Mouse (Mus musculus) testis, postnatal 10 days (tissue): ENCODE results near the gene Prkcz.
A peak's percentile ranks its signal among the peaks of the same experiment; 100 is the strongest.
"Not testable (repeated sequence)": the region's sequence is repeated elsewhere in the genome, so short reads cannot be mapped to it uniquely, and the experiment has no call there.

Experiments used
- DNase-seq: peaks from one replicate; pipeline ENCODE4 v3.0.0; 2021; ENCODE audit warnings: low spot score

Gene Prkcz

GRCm38 (mm10) chr4:155359560-155360464 lies 1.3 kb downstream of the Prkcz start:
- DNase-seq = no peak

DNA sequence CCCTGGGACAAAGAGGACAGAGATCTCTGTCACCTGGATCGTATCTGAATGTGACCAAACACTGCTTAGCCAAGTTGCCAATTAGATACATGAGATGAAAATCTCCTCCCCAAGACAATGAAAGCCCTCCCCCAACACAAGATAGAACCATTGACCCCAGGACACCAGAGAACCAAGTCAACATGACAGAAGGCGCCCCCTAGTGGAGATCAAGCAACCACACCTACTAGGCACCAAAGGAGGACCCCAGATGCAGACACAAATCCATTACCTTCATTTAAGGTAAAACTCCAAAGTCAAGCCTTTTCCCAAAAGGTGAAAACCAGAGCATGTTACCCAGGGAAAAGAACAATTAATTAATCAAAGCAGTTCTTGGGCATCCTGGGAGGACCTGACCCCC lies 3.6 kb downstream of the Prkcz start:
- DNase-seq = no peak

DNA sequence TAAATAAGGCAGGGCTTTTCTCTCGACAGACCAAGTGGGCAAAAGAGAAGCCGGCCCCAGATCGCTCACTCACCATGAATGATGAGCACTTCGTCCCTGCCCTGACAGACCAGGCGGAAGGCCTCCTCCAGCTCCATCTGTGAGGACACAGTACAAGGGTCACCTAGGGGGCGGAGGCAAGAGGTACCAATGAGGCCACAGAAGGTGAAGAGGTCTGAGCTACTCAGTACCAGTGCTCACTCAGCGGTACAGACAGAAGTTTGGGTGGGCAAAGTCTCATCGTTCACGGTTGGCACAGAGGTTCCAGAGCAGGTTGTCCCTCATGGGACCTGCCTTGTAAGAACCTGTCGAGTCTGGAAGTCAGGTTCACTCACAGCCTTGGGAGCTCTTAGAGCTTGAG lies 4.8 kb downstream of the Prkcz start:
- DNase-seq = no peak

DNA sequence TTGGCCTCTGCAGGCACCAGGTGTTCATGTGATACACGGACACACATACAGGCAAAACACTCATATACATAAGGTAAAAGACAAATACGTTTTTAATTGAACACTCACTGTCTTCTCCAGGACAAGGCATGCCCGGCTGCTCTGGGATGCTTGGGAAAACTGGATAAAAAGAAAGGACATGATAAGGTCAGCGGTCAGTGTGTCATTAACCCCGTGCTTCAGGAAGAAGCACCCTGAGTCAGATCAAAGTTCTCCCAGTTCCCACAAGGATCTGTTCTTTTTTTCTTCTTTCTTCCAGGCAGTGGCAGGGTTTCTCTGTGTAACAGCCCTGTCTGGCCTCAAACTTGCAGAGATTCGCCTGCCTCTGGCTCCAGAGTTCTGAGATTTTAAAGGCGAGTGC lies 6.6 kb downstream of the Prkcz start:
- no peak for DNase-seq

DNA sequence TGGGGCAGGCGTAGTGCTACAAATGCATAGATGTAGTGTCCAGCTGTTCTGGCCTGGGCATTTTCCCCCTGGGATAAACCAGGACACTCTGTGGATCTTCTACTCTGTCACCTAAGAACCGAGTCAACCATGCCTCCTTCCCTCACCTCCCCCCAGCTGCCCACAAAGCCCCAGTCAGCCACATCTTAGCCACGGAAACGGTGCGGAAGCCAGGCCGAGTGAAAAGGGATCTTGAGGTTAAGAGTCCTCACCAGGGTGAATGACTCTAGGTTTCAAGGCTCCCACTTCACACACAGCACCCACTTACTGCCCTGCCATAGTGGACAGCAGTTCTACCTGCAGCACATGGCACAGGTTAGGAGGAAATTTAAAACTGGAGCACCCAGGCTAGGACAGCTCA lies 7.1 kb downstream of the Prkcz start:
- no peak for DNase-seq

GRCm38 (mm10) chr4:155352581-155352980 lies 8.6 kb downstream of the Prkcz start:
- DNase-seq = no peak

- DNase-seq = no peak
Observed at GRCm38 (mm10) chr4:155346350-155346749, 14.8 kb downstream of the Prkcz start.

DNA sequence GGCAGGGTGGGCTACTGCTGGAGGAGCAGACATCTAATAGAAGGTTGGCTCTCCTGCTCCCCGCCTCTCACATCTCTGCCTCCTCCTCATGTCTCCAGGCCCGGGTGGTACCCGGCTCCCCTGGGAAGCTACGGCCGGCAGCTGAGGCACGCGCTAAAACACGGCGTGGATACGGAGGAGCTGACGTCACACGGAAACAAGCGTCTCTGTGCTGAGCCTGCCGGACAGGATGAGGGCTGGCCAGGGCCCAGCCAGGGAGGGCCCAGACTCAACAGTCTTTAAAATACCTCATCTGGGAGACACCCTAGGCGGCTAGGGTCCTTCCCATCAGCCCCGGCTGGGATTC lies 15.6 kb downstream of the Prkcz start:
- DNase-seq = peak; percentile 50

- DNase-seq = no peak
Observed at GRCm38 (mm10) chr4:155344716-155345607, 16.2 kb downstream of the Prkcz start.

DNA sequence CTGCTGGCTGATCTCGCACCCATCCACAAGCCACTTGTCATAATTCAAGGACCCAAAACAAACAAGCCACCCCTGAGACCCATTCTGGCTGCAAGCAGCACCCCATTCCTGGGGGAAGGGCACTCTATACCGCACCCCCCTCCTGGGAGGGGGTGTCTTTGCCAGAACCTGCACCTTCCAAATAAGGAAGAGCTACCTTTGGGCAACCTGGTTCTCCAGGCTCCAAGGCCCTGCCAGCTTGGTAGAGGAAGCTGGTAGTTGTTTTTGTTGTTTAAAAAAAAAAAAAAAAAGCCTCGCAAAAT lies 16.9 kb downstream of the Prkcz start:
- DNase-seq = no peak

- no peak for DNase-seq
Observed at GRCm38 (mm10) chr4:155343415-155344298, 17.5 kb downstream of the Prkcz start.

DNA sequence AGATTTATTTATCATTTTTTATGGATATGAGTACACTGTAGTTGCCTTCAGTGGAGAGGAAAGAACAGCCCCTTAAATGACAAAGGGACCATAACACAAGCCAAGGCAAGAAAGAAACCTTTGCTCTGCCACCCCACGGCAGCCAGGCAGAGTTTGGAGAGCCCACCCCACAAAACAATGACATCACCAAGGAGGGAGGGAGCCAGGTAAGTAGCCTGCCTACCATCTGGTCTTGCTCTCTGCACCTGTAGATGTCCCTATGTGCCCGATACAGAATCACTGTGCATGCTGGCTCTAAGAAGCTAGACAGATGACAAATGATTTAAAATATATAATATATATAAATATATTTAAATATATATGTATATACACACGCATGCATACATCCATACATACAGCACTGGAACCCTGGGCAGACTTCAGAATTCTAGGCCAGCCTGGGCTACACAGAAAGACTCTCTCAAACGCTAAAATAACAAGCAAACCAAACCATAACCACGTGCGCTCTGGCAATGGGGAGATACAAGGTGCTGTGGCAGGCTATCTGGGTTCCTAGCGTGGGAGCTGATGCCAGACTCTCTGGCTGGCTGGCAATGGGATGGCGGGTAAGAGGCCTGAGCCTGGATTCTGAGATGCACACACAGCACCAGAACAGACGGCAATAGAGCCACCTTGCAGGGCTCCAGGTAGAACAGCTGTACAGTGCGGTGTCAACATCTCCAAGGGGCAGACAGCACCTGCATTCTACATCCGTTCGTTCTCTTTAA lies 24.7 kb downstream of the Prkcz start:
- DNase-seq = no peak

DNA sequence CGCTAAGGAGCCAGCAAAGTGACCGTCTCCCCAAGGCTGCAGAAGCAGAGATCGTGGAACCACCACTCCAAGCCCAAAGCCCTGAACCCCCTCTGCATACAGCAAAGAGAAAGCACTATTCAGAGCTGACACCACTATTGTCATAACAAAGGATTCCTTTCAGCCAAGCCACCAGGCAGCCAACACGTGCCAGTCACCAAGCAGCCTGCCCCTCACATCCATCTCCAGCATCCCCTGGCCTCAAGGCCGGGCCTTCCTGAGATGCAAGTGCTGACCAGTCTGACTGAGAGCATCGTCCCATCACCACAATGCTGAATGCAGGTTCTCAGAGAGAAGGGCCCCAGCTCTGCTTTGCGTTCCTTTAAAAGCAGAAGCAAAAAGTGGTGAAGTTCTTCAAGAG lies 28.9 kb downstream of the Prkcz start:
- DNase-seq = no peak

DNA sequence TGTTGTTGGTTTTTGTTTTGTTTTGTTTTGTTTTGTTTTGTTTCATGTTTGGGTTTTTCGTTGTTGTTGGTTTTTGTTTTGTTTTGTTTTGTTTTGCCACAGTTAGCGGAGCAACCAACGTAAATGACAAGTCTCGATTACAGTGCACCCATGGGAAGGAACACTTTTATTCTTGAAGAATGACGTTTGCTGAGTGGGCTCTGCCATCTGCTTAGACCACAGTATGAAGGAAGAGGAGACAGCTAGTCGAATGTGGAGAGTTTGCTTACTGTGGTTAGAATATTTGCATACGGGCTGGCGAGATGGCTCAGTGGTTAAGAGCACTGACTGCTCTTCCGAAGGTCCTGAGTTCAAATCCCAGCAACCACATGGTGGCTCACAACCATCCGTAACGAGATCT lies 32.8 kb downstream of the Prkcz start:
- not testable (repeated sequence) for DNase-seq

- no peak for DNase-seq
Observed at GRCm38 (mm10) chr4:155325773-155326172, 35.4 kb downstream of the Prkcz start.

GRCm38 (mm10) chr4:155324511-155324910 lies 36.6 kb downstream of the Prkcz start:
- DNase-seq = no peak

DNA sequence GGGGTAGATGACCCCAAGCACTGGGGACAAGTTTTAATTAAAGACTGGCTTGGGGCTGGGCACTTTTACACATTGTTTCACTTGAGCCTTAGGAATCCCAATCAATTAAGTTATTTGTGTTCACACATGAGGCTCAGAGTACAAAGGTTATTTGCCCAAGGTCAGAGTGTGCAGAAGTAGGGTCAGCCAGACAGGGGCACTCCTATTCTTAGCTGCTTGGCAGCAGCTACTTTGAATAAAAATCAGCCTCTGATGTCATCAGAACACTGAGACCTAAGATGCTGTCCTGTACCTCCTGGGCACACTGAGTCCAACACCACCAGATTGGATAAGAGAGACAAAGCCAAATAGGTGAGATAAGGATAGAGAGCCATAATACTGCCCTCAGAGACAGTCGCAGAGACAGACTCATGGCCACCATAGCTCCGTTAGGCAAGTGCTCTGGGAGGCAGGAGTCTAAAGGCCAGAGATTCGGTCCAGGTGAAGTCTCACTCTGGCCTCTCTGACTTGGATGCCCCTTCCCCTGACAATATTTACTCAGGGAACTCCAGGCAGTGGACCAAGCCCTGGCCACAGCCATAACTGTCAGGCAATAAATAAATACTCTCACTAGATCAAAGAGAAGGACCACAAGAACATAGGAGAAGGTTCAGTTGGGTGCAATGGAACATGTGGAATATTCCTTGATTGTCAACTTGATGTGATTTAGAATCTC lies 37.9 kb downstream of the Prkcz start:
- DNase-seq = no peak

- DNase-seq = peak; percentile 71
Observed at GRCm38 (mm10) chr4:155320281-155321244, 40.6 kb downstream of the Prkcz start.

- DNase-seq = no peak
Observed at GRCm38 (mm10) chr4:155318266-155318665, 42.9 kb downstream of the Prkcz start.

DNA sequence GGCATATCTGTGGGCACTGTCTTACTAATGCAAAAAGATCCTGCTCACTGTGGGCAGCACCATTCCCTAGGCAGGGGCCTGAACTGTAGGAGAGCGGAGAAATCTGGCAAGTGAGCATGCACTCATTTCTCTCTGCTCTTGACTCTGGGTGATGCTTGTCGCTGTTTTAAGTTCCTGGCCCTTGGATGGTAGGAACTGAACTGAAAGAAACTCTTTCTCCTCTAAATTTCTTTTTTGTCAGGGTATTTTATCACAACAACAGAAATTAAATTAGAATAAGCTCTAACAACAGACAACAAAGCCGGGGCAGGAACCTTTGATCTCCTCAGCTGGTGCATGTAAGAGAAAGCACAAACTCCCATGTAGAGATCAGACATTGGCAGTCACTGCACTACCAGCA lies 46.1 kb downstream of the Prkcz start:
- no peak for DNase-seq
